Mouse (Mus musculus) heart, adult 2 months (tissue): Measurements from ENCODE around the gene Trafd1.

ENCODE experiments used
- CTCF ChIP-seq: fragments of 200-600 bp; IDR thresholded peaks from 2 replicates; pipeline ENCODE4 v1.8.1; 2022; ENCODE audit warnings: antibody characterized with exemption, mild to moderate bottlenecking, moderate library complexity
- EP300 ChIP-seq: fragments of 200-500 bp; IDR thresholded peaks from 2 replicates; pipeline ENCODE4 v1.6.1; 2011; ENCODE audit warnings: low read depth, low read length, control low read depth; ENCODE audit not compliant: insufficient read depth
- POLR2A ChIP-seq: fragments of 200-500 bp; IDR thresholded peaks from 2 replicates; pipeline ENCODE4 v1.6.1; 2011; ENCODE audit warnings: mild to moderate bottlenecking, low read depth, low read length, control low read depth; ENCODE audit not compliant: insufficient read depth

DNA sequence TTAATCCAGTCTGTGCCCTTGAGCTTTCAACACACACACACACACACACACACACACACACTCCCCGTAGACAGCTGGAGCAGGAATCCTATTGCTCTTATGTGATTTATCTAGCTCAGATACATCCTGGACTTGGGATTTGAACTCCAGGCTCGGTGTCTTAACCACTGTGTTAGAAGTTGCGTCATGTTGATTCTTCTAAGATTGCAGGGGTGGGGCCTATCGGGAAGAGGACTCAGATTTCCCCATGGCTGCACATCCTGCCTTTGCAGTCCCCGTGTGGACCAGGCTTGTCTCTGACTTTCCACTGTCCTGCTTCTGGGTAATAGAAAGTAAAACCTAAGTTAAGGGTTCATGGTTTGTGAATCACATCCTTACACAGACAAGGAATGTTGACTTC is 14.6 kb upstream of the Trafd1 start:
- TF ChIP-seq CTCF, result no peak
- TF ChIP-seq EP300, result no peak
- TF ChIP-seq POLR2A, result no peak
